Mouse (Mus musculus): Measurements from ENCODE around the gene Ttll9.

DNA sequence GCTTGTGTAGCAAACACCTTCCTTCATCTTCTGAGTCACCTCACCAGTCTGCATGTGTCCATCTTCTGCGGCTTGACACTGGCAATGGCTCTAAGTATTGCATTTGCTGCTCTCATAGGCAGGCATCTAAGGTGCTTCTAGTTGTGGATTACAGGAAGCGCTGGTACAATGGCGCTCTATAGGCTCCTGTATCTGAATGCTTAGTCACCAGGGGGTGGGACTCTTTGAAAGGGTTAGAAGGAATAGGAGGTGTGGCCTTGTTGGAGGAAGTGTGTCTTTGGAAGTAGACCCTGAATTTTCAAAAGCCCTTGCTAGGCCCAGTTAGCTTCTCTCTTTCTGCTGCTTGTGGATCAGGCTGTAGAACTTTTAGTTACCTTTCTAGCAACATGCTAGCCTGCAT, 58.9 kb downstream of the Ttll9 start:
- TF ChIP-seq CTCF (IDR thresholded peaks at IDR 0.05; ENCODE audit: insufficient read depth, low read length) (no peak), POLR2A (IDR thresholded peaks at IDR 0.05; ENCODE audit: borderline replicate concordance, extremely low read depth, low read depth, low read length) (no peak)
